Mouse (Mus musculus) heart, embryonic 15.5 days (tissue): ENCODE results near the gene Mmrn1. TPM values are rescaled to one million over a fixed set of nuclear protein-coding genes. Genes with fewer than 3 reads are reported as not detected.
"Not testable (repeated sequence)": the region's sequence is repeated elsewhere in the genome, so short reads cannot be mapped to it uniquely, and the experiment has no call there.

Source experiments
- ATAC-seq: fragments of 200-750 bp; cut with Nextera tagmentation; replicated peaks from 2 replicates; pipeline ENCODE4 v1.8.0; 2017; ENCODE audit warnings: low read depth, moderate TSS enrichment; ENCODE audit not compliant: insufficient number of reproducible peaks, insufficient read depth, low FRiP score
- H3K27ac ChIP-seq: fragments of 300-500 bp; sonication (generic); 2 replicates; pipeline ENCODE4 v1.5.1; 2015; ENCODE audit warnings: mild to moderate bottlenecking, inconsistent platforms
- H3K27me3 ChIP-seq: fragments of 300-500 bp; sonication (generic); 2 replicates; pipeline ENCODE4 v1.6.1; 2015; ENCODE audit warnings: inconsistent platforms
- H3K36me3 ChIP-seq: fragments of 300-500 bp; sonication (generic); 2 replicates; pipeline ENCODE4 v1.6.1; 2015; ENCODE audit warnings: mild to moderate bottlenecking, inconsistent platforms
- H3K4me1 ChIP-seq: fragments of 300-500 bp; sonication (generic); replicated peaks from 2 replicates; pipeline ENCODE4 v1.6.1; 2015; ENCODE audit warnings: inconsistent platforms
- H3K4me2 ChIP-seq: fragments of 300-500 bp; sonication (generic); 2 replicates; pipeline ENCODE4 v1.6.1; 2015; ENCODE audit warnings: inconsistent platforms, mild to moderate bottlenecking, moderate library complexity
- H3K4me3 ChIP-seq: fragments of 300-500 bp; sonication (generic); 2 replicates; pipeline ENCODE4 v1.5.1; 2015; ENCODE audit warnings: mild to moderate bottlenecking, inconsistent platforms
- H3K9ac ChIP-seq: fragments of 300-500 bp; sonication (generic); 2 replicates; pipeline ENCODE4 v1.6.1; 2015; ENCODE audit warnings: mild to moderate bottlenecking, inconsistent platforms
- H3K9me3 ChIP-seq: fragments of 300-500 bp; sonication (generic); replicated peaks from 2 replicates; pipeline ENCODE4 v1.6.1; 2016; ENCODE audit warnings: inconsistent platforms
- WGBS: fragments of 180-500 bp; shearing (Covaris S2); methylation state at CpG from one replicate; pipeline ENCODE4 v1.1.7; 2015; ENCODE audit warnings: mixed read lengths; 5-methylcytosine and 5-hydroxymethylcytosine counted together
- polyA plus RNA-seq: library from polyadenylated mRNA; unstranded; fragments of >200 nt; fragmentation: Nextera tagmentation; extraction: Ambion mirVana; gene quantifications from 2 replicates; pipeline ENCODE4 v1.2.1, GENCODE M21; 2015

Gene Mmrn1
- polyA plus RNA-seq, result 4.3 and 5.0 TPM in 2 replicates

GRCm38 (mm10) chr6:60924676-60925075 lies at the start of gene Mmrn1:
TSS of gene Mmrn1 (plus strand) at chr6:60924976.
- not testable (repeated sequence) for H3K36me3 ChIP-seq, H3K4me1 ChIP-seq, ATAC-seq, H3K27ac ChIP-seq, H3K9me3 ChIP-seq, H3K27me3 ChIP-seq, H3K9ac ChIP-seq, H3K4me3 ChIP-seq, H3K4me2 ChIP-seq
- WGBS, result 92% methylated on average over 20 of the region's 20 CpGs

GRCm38 (mm10) chr6:60880362-60880761 lies 44.4 kb upstream of the Mmrn1 start:
- ATAC-seq, result no peak
- Histone ChIP-seq H3K4me3 (no peak overlapping the region), H3K27me3 (no peaks in the 10 kb centered on the region), H3K9ac (no peak overlapping the region), H3K36me3 (no peaks in the 10 kb centered on the region), H3K4me2 (no peak overlapping the region), H3K27ac (no peak overlapping the region), H3K9me3 (no peaks in the 10 kb centered on the region), H3K4me1 (no peaks in the 10 kb centered on the region)
- 61% methylated on average over 7 of the region's 7 CpGs for WGBS

GRCm38 (mm10) chr6:60881534-60881933 lies 43.2 kb upstream of the Mmrn1 start:
- no peak overlapping the region for H3K4me3 ChIP-seq

GRCm38 (mm10) chr6:60907272-60907671 lies 17.5 kb upstream of the Mmrn1 start:
- H3K9me3 ChIP-seq, result no peaks in the 10 kb centered on the region
- no peak for ATAC-seq
- no peak overlapping the region for H3K4me3 ChIP-seq
- 83% methylated on average over 2 of the region's 2 CpGs for whole genome bisulfite sequencing
- H3K27me3 ChIP-seq, result no peaks in the 10 kb centered on the region
- no peak overlapping the region for H3K9ac ChIP-seq
- H3K27ac ChIP-seq, result no peak overlapping the region
- no peak overlapping the region for H3K4me2 ChIP-seq
- no peaks in the 10 kb centered on the region for H3K36me3 ChIP-seq
- no peaks in the 10 kb centered on the region for H3K4me1 ChIP-seq

More at GRCm38 (mm10) chr6:60881534-60881933, 43.2 kb upstream of the Mmrn1 start:
- WGBS, result 55% methylated on average over 2 of the region's 2 CpGs
- no peak for ATAC-seq
- Histone ChIP-seq H3K9me3 (no peaks in the 10 kb centered on the region), H3K4me2 (no peak overlapping the region), H3K4me1 (no peaks in the 10 kb centered on the region), H3K9ac (no peak overlapping the region), H3K27ac (no peak overlapping the region), H3K36me3 (no peaks in the 10 kb centered on the region), H3K27me3 (no peaks in the 10 kb centered on the region)

GRCm38 (mm10) chr6:60931364-60931763 lies 6.6 kb downstream of the Mmrn1 start:
- no peak overlapping the region for H3K4me2 ChIP-seq
- no peak for ATAC-seq
- H3K9ac ChIP-seq, result no peak overlapping the region
- H3K4me3 ChIP-seq, result no peak overlapping the region
- H3K9me3 ChIP-seq, result no peaks in the 10 kb centered on the region
- H3K27ac ChIP-seq, result no peak overlapping the region
- H3K36me3 ChIP-seq, result no peaks in the 10 kb centered on the region
- H3K4me1 ChIP-seq, result peaks cover 3% of the 10 kb centered on the region; the same call in 1 of the 2 replicates
- H3K27me3 ChIP-seq, result no peaks in the 10 kb centered on the region

GRCm38 (mm10) chr6:60934835-60935234 lies 10.1 kb downstream of the Mmrn1 start:
- Histone ChIP-seq H3K4me3 (no peak overlapping the region), H3K4me1 (peaks cover 3% of the 10 kb centered on the region; the same call in 1 of the 2 replicates), H3K9ac (no peak overlapping the region), H3K9me3 (no peaks in the 10 kb centered on the region), H3K4me2 (no peak overlapping the region), H3K27ac (no peak overlapping the region), H3K36me3 (no peaks in the 10 kb centered on the region), H3K27me3 (no peaks in the 10 kb centered on the region)
- 53% methylated on average over 4 of the region's 4 CpGs for WGBS
- no peak for ATAC-seq

GRCm38 (mm10) chr6:60935448-60936130 lies 10.8 kb downstream of the Mmrn1 start:
- no peak overlapping the region for H3K27ac ChIP-seq
- no peaks in the 10 kb centered on the region for H3K36me3 ChIP-seq
- no peak for ATAC-seq
- no peaks in the 10 kb centered on the region for H3K9me3 ChIP-seq
- H3K4me1 ChIP-seq, result peaks cover 3% of the 10 kb centered on the region; the same call in 1 of the 2 replicates
- no peak overlapping the region for H3K4me2 ChIP-seq
- no peak overlapping the region for H3K9ac ChIP-seq
- no peaks in the 10 kb centered on the region for H3K27me3 ChIP-seq
- WGBS, result 34% methylated on average over 4 of the region's 4 CpGs
- no peak overlapping the region for H3K4me3 ChIP-seq

- Histone ChIP-seq H3K9ac (no peak overlapping the region), H3K4me3 (no peak overlapping the region), H3K9me3 (no peaks in the 10 kb centered on the region), H3K27me3 (no peaks in the 10 kb centered on the region), H3K4me1 (no peaks in the 10 kb centered on the region), H3K4me2 (no peak overlapping the region), H3K27ac (no peak overlapping the region), H3K36me3 (no peaks in the 10 kb centered on the region)
- no peak for ATAC-seq
- WGBS, result 58% methylated on average over 7 of the region's 7 CpGs
Observed at GRCm38 (mm10) chr6:60944178-60944577, 19.4 kb downstream of the Mmrn1 start.

- no peak overlapping the region for H3K4me3 ChIP-seq
- no peak overlapping the region for H3K4me2 ChIP-seq
- no peaks in the 10 kb centered on the region for H3K4me1 ChIP-seq
- no peaks in the 10 kb centered on the region for H3K27me3 ChIP-seq
- ATAC-seq, result no peak
- WGBS, result 62% methylated on average over 9 of the region's 9 CpGs
- no peaks in the 10 kb centered on the region for H3K9me3 ChIP-seq
- H3K36me3 ChIP-seq, result no peaks in the 10 kb centered on the region
- H3K27ac ChIP-seq, result no peak overlapping the region
- no peak overlapping the region for H3K9ac ChIP-seq
Observed at GRCm38 (mm10) chr6:60944621-60945020, 19.8 kb downstream of the Mmrn1 start.

GRCm38 (mm10) chr6:60950415-60950814 lies 25.6 kb downstream of the Mmrn1 start:
- no peaks in the 10 kb centered on the region for H3K4me1 ChIP-seq
- no peak for ATAC-seq
- no peak overlapping the region for H3K4me2 ChIP-seq
- H3K27ac ChIP-seq, result no peak overlapping the region
- no peak overlapping the region for H3K4me3 ChIP-seq
- no peaks in the 10 kb centered on the region for H3K36me3 ChIP-seq
- 53% methylated on average over 3 of the region's 3 CpGs for WGBS
- H3K9ac ChIP-seq, result no peak overlapping the region
- H3K9me3 ChIP-seq, result no peaks in the 10 kb centered on the region
- H3K27me3 ChIP-seq, result no peaks in the 10 kb centered on the region

- H3K27me3 ChIP-seq, result no peaks in the 10 kb centered on the region
- H3K27ac ChIP-seq, result no peak overlapping the region
- no peaks in the 10 kb centered on the region for H3K4me1 ChIP-seq
- 90% methylated on average over 2 of the region's 2 CpGs for WGBS
- ATAC-seq, result no peak
- H3K4me2 ChIP-seq, result no peak overlapping the region
- H3K9me3 ChIP-seq, result no peaks in the 10 kb centered on the region
- no peaks in the 10 kb centered on the region for H3K36me3 ChIP-seq
- no peak overlapping the region for H3K9ac ChIP-seq
- no peak overlapping the region for H3K4me3 ChIP-seq
Observed at GRCm38 (mm10) chr6:60961285-60961684, 36.5 kb downstream of the Mmrn1 start.

GRCm38 (mm10) chr6:60961838-60962237 lies 37.1 kb downstream of the Mmrn1 start:
- no peak for ATAC-seq
- no peaks in the 10 kb centered on the region for H3K27me3 ChIP-seq
- no peak overlapping the region for H3K27ac ChIP-seq
- H3K4me2 ChIP-seq, result no peak overlapping the region
- no peak overlapping the region for H3K4me3 ChIP-seq
- 74% methylated on average over 2 of the region's 2 CpGs for WGBS
- H3K36me3 ChIP-seq, result no peaks in the 10 kb centered on the region
- no peak overlapping the region for H3K9ac ChIP-seq
- H3K9me3 ChIP-seq, result no peaks in the 10 kb centered on the region
- no peaks in the 10 kb centered on the region for H3K4me1 ChIP-seq
